Mouse (Mus musculus): ENCODE measurements around the gene Anln. TPM values are rescaled to one million over a fixed set of nuclear protein-coding genes. Genes with fewer than 3 reads are reported as not detected.
A peak's percentile ranks its signal among the peaks of the same experiment; 100 is the strongest.
"Not testable (repeated sequence)": the region's sequence is repeated elsewhere in the genome, so short reads cannot be mapped to it uniquely, and the experiment has no call there.

The Anln gene
- polyA plus RNA-seq, 1 experiment from 2014 or later, result 7.0 TPM

- Histone ChIP-seq H3K4me1 (replicated peaks) (no peaks in the 10 kb centered on the region), H3K9me3 (no peaks in the 10 kb centered on the region), H3K27me3 (no peaks in the 10 kb centered on the region), H3K36me3 (no peaks in the 10 kb centered on the region), H3K4me3 (no peak overlapping the region), H3K9ac (no peak overlapping the region), H3K27ac (no peak overlapping the region), H3K4me2 (no peak overlapping the region)
- ATAC-seq (ENCODE audit: low FRiP score), result no peak
- WGBS, result 86% methylated on average over 3 of the region's 3 CpGs
These were observed 30.9 kb upstream of the Anln start for GRCm38 (mm10) chr9:22419877-22420276.

GRCm38 (mm10) chr9:22417547-22417946 is 28.6 kb upstream of the Anln start:
- Histone ChIP-seq H3K36me3 (no peaks in the 10 kb centered on the region), H3K4me1 (replicated peaks) (no peaks in the 10 kb centered on the region), H3K9ac (no peak overlapping the region), H3K4me2 (no peak overlapping the region), H3K27ac (no peak overlapping the region), H3K4me3 (no peak overlapping the region), H3K9me3 (no peaks in the 10 kb centered on the region), H3K27me3 (no peaks in the 10 kb centered on the region)
- WGBS, result 52% methylated on average over 6 of the region's 6 CpGs
- ATAC-seq (ENCODE audit: low FRiP score), result no peak

DNA sequence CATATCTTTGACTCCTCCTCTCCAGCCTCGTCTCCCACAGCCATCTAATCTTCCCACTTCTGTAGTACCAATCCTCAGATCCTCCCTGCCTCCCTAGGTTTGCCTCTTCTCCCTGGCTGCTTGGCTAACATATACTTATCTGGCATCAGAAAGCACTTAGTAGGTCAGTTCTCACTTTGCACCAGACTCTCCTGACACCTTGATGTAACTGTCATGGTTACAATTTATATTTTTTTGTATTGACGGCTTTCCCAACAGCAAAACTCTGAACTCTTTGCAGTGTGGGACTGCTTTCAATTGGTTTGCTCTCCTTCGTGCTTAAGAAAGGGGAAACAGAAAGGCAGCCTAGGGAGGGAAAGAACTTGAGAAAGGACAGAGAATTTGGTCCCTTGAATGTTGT is 27.2 kb upstream of the Anln start:
- Histone ChIP-seq H3K4me2 (no peak overlapping the region), H3K4me3 (no peak overlapping the region), H3K9ac (no peak overlapping the region), H3K27ac (no peak overlapping the region), H3K36me3 (no peaks in the 10 kb centered on the region), H3K9me3 (no peaks in the 10 kb centered on the region), H3K27me3 (no peaks in the 10 kb centered on the region), H3K4me1 (replicated peaks) (no peaks in the 10 kb centered on the region)
- ATAC-seq (ENCODE audit: low FRiP score), result no peak
- 91% methylated on average over 3 of the region's 3 CpGs for WGBS

DNA sequence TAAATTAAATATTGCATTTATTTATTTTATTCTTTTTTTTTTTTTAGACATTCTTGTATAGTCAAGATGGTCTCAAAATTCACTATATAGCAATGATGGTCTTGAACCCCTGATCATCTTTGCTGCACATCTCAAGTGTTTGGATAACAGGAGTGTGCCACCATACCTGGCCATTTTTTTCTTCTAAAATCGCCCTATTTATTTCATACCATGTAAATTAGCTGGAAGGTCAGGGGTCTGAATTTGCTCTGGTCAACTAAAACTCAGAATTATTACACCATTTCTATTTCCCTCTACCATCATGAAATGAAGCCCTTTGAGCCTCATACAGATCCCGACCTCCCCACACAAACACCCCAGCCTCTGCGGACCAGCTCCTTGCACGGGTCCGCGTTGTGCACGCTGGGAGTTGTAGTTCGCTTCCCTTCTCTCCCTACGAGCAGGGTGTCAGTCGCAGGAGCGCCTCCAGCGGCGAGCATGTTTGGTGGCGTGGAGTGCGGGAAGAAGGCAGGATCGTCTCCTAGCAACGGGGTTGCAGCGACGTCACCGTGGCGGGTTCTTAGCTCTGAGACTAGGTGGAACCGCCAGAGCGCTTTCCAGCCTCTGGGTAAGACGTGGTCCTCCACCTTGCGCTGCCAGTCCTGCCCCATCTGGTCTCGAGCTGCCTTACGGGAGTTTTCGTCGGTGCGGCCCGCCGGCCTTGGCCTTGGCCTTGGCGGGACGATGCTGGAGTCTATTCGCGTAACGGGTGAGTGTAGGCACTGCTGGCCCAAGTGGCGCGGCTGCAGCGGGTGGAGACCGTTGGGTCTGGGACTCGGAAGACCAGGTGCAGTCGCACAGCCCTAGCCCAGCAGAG is 22.2 kb upstream of the Anln start, which contains the start of gene 9530077C05Rik:
Gene 9530077C05Rik (plus strand): TSS at position 512 of the 856 bp plus-strand sequence.
- H3K4me1 ChIP-seq (replicated peaks), result no peaks in the 10 kb centered on the region
- no peaks in the 10 kb centered on the region for H3K9me3 ChIP-seq
- H3K27me3 ChIP-seq, result no peaks in the 10 kb centered on the region
- H3K9ac ChIP-seq, result peak within 1 kb of the TSS; percentile 79
- ATAC-seq (ENCODE audit: low FRiP score), result peak; percentile 99
- H3K36me3 ChIP-seq, result no peaks in the 10 kb centered on the region
- H3K4me3 ChIP-seq, result peak within 1 kb of the TSS; percentile 57
- H3K4me2 ChIP-seq, result peak within 1 kb of the TSS; percentile 57
- peak within 1 kb of the TSS; percentile 79 for H3K27ac ChIP-seq
- under 1% methylated on average over 43 of the region's 43 CpGs for WGBS

GRCm38 (mm10) chr9:22409501-22409900 is 20.5 kb upstream of the Anln start:
- WGBS, result 83% methylated on average over 7 of the region's 7 CpGs
- no peaks in the 10 kb centered on the region for H3K36me3 ChIP-seq
- no peak overlapping the region for H3K27ac ChIP-seq
- no peaks in the 10 kb centered on the region for H3K27me3 ChIP-seq
- no peak overlapping the region for H3K9ac ChIP-seq
- H3K4me3 ChIP-seq, result no peak overlapping the region
- no peak for ATAC-seq (ENCODE audit: low FRiP score)
- no peak overlapping the region for H3K4me2 ChIP-seq
- H3K9me3 ChIP-seq, result no peaks in the 10 kb centered on the region
- H3K4me1 ChIP-seq (replicated peaks), result no peaks in the 10 kb centered on the region

GRCm38 (mm10) chr9:22408344-22408743 is 19.4 kb upstream of the Anln start:
- H3K9ac ChIP-seq; H3K4me1 ChIP-seq (replicated peaks); H3K9me3 ChIP-seq; ATAC-seq (ENCODE audit: low FRiP score); H3K36me3 ChIP-seq; H3K27me3 ChIP-seq; H3K4me2 ChIP-seq; H3K27ac ChIP-seq; H3K4me3 ChIP-seq: not testable (repeated sequence)
- 38% methylated on average over 4 of the region's 4 CpGs for WGBS

GRCm38 (mm10) chr9:22407633-22408032 is 18.6 kb upstream of the Anln start:
- 79% methylated on average over 4 of the region's 4 CpGs for WGBS
- not testable (repeated sequence) for H3K36me3 ChIP-seq; H3K4me2 ChIP-seq; H3K9ac ChIP-seq; ATAC-seq (ENCODE audit: low FRiP score); H3K4me1 ChIP-seq (replicated peaks); H3K9me3 ChIP-seq; H3K27me3 ChIP-seq; H3K27ac ChIP-seq; H3K4me3 ChIP-seq

GRCm38 (mm10) chr9:22405414-22405813 is 16.4 kb upstream of the Anln start:
- H3K9me3 ChIP-seq, result no peaks in the 10 kb centered on the region
- H3K9ac ChIP-seq, result no peak overlapping the region
- 89% methylated on average over 3 of the region's 3 CpGs for WGBS
- H3K27me3 ChIP-seq, result no peaks in the 10 kb centered on the region
- H3K4me3 ChIP-seq, result no peak overlapping the region
- ATAC-seq (ENCODE audit: low FRiP score), result no peak
- H3K4me2 ChIP-seq, result no peak overlapping the region
- H3K27ac ChIP-seq, result no peak overlapping the region
- H3K36me3 ChIP-seq, result no peaks in the 10 kb centered on the region
- no peaks in the 10 kb centered on the region for H3K4me1 ChIP-seq (replicated peaks)

DNA sequence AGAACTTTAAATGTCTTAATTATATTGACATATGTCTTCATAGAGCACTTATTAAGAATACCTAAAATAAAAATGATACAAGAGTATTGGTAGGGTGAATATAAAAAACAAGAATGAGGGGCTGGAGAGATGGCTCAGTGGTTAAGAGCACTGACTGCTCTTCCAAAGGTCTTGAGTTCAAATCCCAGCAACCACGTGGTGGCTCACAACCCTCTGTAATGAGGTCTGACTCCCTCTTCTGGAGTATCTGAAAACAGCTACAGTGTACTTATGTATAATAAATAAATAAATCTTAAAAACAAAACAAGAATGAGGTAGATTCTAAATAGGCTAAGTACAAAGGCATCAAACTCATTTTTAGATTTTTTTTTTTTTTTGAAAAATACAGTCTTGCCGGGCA is 14.5 kb upstream of the Anln start:
- not testable (repeated sequence) for H3K27me3 ChIP-seq; H3K27ac ChIP-seq; H3K4me3 ChIP-seq; H3K9ac ChIP-seq; H3K36me3 ChIP-seq; H3K4me2 ChIP-seq; ATAC-seq (ENCODE audit: low FRiP score); H3K9me3 ChIP-seq; H3K4me1 ChIP-seq (replicated peaks)
- 63% methylated on average over 2 of the region's 2 CpGs for WGBS

- Histone ChIP-seq H3K4me3 (no peak overlapping the region), H3K9me3 (no peaks in the 10 kb centered on the region), H3K4me1 (replicated peaks) (no peaks in the 10 kb centered on the region), H3K9ac (no peak overlapping the region), H3K4me2 (no peak overlapping the region), H3K36me3 (no peaks in the 10 kb centered on the region), H3K27me3 (no peaks in the 10 kb centered on the region), H3K27ac (no peak overlapping the region)
- ATAC-seq (ENCODE audit: low FRiP score), result no peak
- 86% methylated on average over 3 of the region's 3 CpGs for WGBS
These were observed 14.0 kb upstream of the Anln start for GRCm38 (mm10) chr9:22402976-22403375.

DNA sequence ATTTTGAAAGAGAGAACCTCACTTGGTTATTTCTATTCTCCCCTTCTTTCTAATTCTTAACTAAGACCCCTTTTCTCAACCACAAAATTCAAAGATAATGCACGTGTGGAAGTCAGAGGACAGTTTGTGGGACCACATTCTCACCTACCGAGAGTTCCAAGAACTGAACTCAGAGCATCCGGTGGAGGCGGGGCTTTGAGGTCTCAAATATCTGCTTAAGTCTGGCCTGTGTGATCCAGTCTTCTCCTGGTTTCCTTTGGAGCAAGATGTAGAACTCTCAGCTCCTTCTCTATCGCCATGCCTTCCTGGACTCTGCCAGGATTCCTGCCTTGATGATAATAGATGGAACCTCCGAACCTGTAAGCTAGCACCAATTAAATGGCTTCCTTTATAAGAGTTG is 13.0 kb upstream of the Anln start:
- H3K27me3 ChIP-seq, result no peaks in the 10 kb centered on the region
- H3K9ac ChIP-seq, result no peak overlapping the region
- H3K4me2 ChIP-seq, result no peak overlapping the region
- no peaks in the 10 kb centered on the region for H3K9me3 ChIP-seq
- H3K27ac ChIP-seq, result no peak overlapping the region
- no peaks in the 10 kb centered on the region for H3K4me1 ChIP-seq (replicated peaks)
- WGBS, result 90% methylated on average over 6 of the region's 6 CpGs
- no peak for ATAC-seq (ENCODE audit: low FRiP score)
- no peak overlapping the region for H3K4me3 ChIP-seq
- H3K36me3 ChIP-seq, result no peaks in the 10 kb centered on the region

- H3K36me3 ChIP-seq, result no peaks in the 10 kb centered on the region
- WGBS, result 82% methylated on average over 4 of the region's 4 CpGs
- no peak overlapping the region for H3K4me3 ChIP-seq
- H3K27ac ChIP-seq, result no peak overlapping the region
- H3K9me3 ChIP-seq, result no peaks in the 10 kb centered on the region
- no peak for ATAC-seq (ENCODE audit: low FRiP score)
- no peaks in the 10 kb centered on the region for H3K4me1 ChIP-seq (replicated peaks)
- H3K27me3 ChIP-seq, result no peaks in the 10 kb centered on the region
- H3K9ac ChIP-seq, result no peak overlapping the region
- H3K4me2 ChIP-seq, result no peak overlapping the region
These were observed 10.0 kb upstream of the Anln start for GRCm38 (mm10) chr9:22399021-22399420.

DNA sequence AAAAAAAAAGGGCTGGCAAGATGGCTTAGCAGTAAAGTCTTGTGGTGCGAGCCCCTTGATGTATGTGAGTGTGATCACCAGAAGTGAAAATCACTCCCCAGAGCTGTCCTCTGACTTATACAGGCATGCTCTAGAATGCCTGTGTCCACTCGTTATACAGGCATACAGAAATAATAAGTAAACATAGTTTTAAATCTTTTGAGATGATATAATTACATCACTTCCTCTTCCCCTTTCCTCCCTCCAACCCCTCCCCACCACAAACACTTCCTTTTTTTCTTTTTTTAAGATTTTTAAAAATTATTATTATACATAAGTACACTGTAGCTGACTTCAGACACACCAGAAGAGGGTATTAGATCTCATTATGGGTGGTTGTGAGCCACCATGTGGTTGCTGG is 5.7 kb upstream of the Anln start:
- H3K36me3 ChIP-seq, result no peaks in the 10 kb centered on the region
- peaks cover under 1% of the 10 kb centered on the region; the same call in 1 of the 2 replicates for H3K4me1 ChIP-seq (replicated peaks)
- H3K27ac ChIP-seq, result no peak overlapping the region
- H3K9me3 ChIP-seq, result no peaks in the 10 kb centered on the region
- no peak overlapping the region for H3K4me2 ChIP-seq
- 85% methylated on average over 2 of the region's 2 CpGs for WGBS
- ATAC-seq (ENCODE audit: low FRiP score), result no peak
- no peak overlapping the region for H3K9ac ChIP-seq
- H3K4me3 ChIP-seq, result no peak overlapping the region
- no peaks in the 10 kb centered on the region for H3K27me3 ChIP-seq
